Mouse (Mus musculus): ENCODE data around the gene Pga5.

Gene Pga5

DNA sequence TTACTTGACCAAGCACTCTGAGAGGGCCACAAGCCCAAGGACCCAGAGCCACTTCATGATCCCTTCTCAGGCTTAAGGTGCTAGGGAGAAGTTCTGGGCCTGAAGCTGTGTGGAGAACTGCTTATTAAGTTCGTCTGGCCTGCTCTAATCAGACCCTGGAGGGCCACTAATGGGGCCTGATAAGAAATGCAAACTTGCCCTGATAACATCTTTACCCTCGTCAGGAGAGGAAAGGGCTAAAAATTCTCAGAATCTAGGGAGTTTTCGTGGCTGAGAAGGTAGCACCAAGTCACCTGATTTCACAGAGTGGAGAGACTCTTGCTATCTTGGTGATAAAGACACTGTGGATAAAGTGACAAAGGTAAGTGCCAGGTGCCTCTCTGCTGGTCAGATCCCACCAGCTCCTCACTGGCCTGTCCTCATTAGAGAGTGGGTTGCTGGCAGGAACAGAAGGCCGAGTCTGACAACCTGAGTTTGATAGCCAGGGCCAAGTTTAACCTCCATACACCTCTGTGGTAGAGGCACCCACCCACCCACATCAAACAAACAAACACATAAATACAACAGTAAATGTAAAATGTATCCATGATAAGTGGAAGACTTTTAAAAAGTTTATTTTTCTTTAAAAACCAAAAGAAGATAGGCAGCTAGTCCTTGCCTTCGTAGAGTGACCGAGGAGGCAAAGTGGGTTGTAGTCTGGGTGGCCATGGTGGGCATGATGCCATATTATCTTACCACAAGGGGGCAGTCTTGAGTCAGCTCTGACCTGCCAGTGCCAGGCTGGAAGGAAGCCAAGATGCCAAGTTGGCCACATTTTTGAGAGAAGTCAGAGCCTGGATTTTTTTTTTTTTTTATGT is at the start of gene Pga5:
TSS of gene Pga5 (minus strand) at position 157 of the 857 bp plus-strand sequence.
- peak; percentile 53 to 73 for DNase-seq (ENCODE audit: low spot score in 2 of 2)

DNA sequence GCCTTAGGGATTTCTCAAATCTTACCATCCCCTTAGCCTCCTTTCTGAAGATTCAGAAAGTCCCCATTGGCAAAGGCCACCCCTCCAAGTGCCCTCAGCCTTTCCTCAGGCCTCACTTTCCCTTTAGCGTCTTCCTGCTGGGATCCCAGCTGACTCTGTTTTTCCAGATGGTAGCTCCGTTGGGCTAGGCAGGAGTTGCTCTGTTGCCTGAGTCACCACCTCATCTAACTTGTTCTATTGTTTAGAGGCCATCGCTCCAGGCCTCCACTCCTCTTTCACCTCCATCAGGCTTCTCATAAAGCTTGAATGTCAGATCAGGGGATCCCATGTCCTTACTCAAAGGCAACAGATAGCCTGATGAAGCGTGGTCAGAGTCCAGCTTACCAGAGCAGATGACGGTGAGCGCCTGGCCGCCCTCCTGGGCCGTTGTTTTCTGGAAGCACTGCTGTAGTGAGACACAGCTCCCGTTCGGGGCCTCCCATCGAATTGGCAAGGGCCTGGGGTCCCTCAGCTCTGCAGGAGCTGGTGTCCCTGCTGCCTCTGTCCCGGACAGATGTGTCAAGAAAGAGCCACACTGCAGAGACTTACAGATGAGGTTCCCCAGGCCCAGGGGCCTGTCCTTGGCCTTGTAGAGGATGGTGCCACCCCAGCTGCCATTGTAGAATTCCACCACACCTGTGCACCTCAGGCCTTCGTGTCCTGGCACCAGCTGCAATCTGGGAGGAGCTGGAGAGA is 46.9 kb upstream of the Pga5 start:
- DNase-seq (ENCODE audit: low spot score in 2 of 2) = no peak

DNA sequence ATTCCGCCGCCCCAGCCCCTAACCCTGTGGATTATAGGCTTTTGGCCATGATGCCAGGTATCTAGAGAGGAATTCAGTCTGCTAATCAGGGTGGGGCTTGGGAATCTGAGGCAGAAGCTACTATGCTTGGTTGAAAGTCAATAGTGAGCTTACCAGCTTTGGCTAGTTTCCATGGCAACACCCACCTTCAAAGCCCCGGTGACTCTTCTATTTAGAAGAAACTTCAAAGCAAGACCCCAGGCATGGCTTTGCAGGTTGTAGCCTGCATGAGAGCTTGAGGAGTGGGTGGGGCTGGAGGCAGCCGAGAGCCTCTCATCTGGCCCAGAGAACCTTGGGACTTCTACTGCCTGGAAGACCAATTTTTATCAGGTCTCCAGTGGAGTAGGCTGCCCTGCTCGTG is 45.8 kb upstream of the Pga5 start:
- no peak for DNase-seq (ENCODE audit: low spot score in 2 of 2)

DNA sequence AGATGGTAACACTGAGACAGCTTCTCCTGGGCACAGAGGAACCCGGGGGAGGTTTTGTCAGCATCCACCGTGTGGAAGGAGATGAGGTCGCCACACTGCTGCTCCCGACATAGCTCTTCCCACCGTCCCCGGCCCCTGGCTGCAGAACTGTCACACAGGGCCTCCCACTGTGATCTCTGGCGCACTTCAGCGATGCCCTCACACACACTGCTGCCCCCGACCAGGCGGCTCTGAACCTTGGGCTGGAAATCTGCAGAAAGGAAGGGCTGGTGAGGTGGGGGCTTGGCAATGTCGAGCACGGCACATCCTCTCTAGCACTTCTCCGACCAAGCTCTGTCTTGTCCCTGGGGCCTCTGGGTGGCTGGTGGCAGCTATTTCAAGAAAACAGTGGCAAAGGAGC is 45.2 kb upstream of the Pga5 start:
- no peak for DNase-seq (ENCODE audit: low spot score in 2 of 2)

DNA sequence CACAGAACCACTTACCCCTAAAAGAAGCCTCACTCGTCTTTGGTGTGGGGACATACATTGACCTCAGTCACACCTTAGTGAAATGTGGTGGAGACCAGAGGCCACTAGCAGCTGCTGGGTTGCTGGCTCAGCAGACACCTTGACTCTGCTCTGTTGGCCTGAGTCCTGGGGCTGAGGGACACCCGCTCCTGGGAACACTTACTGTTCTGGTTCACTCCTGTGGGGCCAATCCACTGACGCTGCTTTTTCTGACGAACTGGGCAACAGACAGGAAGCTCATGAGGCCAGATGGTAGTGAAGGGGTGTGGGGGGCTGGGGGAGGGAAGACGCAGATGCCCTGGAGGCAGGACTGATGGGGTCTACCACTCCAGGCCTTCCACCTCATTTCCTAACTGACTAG is 43.2 kb upstream of the Pga5 start:
- no peak for DNase-seq (ENCODE audit: low spot score in 2 of 2)

DNA sequence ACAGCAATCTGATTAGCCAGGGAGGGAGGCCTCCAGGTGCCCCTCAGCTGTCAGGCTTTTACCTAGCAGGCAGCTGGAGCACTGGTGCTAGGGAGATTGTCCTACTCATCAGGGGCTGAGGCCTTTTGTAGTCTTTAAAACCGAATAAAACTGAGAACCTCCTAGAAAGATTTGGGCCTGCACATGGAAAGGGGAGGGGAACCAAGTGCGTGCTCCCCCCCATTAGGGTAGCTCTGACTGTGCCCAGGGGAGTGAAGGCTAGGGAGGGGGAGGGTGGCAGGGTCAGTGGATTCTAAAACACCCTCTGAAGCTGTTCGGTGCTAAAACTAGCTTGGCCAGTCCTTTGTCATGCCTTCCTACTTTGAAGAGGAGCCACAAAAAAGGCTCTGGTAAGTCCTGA is 42.7 kb upstream of the Pga5 start:
- DNase-seq (ENCODE audit: low spot score in 2 of 2) = no peak

DNA sequence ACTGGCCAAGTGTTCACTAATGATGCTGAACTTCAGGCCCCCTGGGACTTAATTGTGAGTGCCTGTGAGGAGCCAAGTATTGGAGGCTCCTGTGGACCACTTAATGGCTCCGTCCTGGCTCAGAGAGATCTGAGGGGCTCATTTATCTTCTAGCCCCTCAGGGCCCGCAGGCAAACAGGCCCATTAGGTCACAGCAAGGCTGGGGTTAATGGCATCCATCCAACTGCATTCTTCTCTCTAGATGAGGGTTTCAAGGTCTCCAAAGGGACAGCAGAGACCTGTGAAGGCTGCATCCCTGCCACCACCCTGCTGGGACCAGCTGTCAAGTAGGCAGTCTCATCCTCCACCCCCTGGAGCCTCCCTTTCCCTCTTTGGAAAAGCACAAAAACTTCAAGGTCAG is 41.9 kb upstream of the Pga5 start:
- no peak for DNase-seq (ENCODE audit: low spot score in 2 of 2)

DNA sequence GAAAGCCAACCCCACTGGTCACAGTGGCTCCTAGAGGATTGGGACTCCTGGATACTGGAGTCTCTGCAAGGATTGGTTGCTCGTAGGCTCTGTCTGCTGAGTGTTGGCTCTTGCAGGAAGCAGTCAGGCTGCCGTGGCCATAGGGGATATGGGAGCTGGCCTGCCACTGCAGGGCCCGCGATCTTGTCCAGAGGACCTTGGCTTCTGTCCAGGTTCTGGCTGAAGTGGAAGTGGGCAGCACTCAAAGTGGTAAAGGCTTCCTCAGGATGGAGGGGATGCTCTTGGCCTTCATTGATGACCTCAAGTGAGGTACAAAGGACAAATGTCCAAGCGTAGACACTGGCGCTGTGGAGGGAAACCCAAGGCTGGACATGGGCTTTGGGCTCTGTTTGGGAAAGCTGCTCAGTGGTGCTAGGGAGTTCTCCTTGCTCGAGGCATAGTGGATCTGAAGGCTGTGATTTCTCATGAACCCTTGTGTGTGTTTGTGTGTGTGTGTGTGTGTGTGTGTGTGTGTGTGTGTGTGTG is 40.4 kb upstream of the Pga5 start:
- DNase-seq (ENCODE audit: low spot score in 2 of 2) = no peak

DNA sequence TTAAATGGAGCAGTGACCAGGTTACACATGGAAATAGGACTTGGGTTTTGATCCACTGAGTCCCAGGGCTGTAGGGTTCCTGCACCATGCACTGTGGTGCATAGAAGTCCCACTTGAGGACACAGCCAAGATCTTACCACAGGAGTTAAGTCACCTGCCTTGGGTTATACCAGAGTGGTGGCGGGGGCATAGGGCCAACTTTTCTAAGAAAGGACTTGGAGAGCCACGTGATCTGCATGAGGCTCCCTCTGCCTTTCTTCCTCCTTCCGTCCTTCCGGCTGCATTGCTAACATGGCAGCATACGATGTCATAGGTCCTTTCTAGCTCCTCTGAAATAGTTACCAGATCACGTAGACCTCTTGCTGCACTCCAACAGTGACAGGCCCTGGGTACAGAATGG is 37.6 kb upstream of the Pga5 start:
- DNase-seq (ENCODE audit: low spot score in 2 of 2) = no peak

DNA sequence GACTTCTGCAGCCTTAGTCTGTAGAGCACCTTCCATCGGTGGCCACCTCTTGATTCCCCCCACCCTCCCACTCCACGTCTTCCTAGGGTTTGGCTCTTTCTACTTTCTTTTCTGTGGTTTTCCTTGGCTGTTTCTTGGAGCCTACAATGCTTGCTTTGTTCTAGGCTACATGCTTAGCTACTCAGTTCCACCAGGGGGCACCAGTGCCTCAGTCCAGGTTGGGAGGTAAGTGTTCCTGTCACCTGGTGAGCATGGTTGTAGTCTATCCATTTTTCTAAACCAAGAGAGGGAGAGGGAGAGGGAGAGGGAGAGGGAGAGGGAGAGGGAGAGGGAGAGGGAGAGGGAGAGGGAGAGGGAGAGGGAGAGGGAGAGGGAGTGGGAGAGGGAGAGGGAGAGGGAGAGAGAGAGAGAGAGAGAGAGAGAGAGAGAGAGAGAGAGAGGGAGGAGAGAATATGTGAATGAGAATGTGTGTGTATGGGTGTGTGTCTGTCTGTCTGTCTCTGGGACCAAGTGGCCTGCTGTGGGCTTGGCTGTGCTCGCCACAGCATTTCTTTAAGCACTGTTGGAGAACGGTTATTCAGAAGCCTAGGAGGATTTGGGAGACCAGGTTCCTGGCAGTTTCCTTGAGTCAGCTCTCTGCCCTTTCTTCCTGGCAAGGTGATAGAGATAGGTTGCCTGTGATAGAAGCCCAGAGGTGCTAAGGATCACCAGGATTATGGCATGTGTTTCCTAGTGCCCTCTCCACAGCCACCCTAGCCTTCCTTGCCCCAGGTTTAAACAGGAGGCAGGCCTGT is 37.0 kb upstream of the Pga5 start:
- DNase-seq (ENCODE audit: low spot score in 2 of 2) = peak; percentile 60 to 71

DNA sequence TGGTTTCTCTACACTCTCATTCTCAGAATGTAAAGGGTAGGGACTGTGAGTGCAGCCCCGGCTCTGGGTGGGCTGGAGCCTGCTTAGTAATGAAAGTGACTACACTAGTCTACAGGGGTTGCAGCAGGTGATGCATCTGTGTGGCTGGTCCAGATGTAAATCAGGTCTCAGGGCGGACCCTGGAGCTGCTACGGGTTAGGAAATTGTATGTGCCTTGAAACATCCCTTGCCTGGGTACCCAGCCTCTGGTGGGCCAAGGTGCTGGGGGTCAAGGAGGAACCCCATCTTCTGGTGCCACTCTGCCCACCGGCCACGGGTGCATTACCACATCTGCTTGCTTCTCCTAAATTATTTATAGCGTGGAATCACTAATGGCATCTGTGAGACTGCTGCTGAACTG is 36.3 kb upstream of the Pga5 start:
- no peak for DNase-seq (ENCODE audit: low spot score in 2 of 2)

DNA sequence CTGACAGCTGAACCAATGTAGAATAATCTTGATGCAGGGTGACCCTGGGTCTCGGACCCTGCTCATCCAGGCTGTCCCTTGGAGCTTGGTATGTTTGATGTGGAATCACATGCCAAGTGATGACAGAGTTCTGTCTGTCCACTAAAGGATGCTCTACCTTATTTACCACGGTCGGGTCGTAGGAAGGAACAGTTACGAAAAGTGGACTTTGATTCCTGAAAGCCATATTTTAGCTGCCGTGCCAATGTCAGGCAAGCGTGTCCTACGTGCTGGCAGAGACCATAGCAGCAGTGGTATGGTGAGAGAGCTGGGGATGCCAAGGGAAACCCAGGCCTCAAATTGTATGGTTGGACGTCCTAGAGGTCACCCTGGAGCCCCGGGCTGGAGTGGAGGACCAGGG is 35.7 kb upstream of the Pga5 start:
- DNase-seq (ENCODE audit: low spot score in 2 of 2) = no peak

DNA sequence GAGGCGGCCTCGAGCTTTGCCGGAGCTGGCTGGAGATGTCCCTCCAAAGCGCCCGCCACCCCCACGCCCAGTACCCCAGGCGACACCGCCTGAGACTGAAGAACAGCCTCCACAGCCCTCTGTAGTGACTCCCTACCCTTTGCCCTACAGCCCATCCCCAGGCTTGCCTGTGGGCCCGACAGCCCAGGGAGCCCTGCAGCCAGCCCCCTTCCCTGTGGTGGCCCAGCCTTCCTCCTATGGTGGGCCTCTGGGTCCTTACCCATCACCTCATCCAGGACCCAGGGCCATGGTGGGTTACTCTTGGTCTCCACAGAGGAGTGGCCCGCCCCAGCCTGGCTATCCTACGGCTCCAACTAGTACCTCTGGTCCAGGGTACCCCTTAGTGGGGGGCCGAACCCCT is 34.8 kb upstream of the Pga5 start:
- no peak for DNase-seq (ENCODE audit: low spot score in 2 of 2)

DNA sequence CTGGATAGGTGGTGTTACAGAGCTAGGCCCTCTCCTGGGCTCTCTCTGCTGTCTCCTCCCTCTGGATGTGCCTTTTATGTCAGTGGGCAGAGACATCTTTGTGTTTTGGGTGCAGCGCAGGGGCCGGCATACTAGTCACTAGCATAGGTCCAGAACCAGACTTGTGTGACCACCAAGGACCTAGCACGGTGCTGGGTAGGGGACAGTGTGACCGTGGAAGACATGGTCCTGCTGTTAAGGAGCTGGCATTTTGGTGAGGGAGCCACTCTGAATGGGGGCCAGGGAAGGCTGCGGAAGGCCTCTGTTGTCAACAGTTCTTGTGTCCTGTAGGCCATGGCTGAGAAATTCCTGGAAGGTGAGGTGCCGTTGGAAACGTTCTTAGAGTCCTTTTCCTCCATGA is 34.3 kb upstream of the Pga5 start:
- DNase-seq (ENCODE audit: low spot score in 2 of 2) = no peak

DNA sequence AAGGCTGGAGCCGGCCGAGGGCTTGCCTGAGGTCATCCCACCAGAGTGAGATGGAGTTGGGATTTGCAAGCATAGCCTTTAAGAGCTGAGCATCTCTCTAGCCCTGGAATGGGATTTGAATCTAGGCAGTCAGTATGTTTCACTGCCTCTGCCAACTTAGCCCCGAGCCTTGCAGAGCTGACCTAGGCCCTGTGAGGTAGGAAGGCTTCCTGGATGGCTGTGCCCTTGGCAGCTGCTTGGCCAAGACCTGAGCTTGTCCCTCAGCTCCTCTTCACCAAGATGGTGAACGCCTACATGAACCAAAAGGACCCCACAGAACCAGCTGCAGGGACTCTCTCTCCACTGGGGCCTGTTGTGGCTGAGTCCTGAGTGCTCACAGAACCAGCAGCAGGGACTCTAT is 32.9 kb upstream of the Pga5 start:
- DNase-seq (ENCODE audit: low spot score in 2 of 2) = no peak

DNA sequence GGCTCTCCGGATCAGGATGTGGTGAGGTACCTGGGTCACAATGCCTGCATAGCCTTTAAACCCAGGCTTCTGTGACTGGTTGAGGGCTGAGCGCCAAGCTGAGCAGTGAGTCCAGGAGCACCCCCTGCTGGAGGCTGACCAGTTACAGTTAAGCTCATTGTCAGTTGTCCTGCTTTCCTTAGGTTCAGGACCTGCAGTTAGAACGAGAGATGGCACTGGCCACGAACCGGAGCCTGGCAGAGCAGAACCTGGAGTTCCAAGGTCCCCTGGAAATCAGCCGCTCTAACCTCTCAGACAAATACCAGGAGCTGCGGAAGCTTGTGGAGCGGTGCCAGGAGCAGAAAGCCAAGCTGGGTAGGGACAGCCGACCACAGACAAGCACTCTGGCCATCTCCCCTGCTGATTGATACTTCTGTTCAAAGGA is 32.2 kb upstream of the Pga5 start:
- peak; percentile 62 to 66 for DNase-seq (ENCODE audit: low spot score in 2 of 2)

DNA sequence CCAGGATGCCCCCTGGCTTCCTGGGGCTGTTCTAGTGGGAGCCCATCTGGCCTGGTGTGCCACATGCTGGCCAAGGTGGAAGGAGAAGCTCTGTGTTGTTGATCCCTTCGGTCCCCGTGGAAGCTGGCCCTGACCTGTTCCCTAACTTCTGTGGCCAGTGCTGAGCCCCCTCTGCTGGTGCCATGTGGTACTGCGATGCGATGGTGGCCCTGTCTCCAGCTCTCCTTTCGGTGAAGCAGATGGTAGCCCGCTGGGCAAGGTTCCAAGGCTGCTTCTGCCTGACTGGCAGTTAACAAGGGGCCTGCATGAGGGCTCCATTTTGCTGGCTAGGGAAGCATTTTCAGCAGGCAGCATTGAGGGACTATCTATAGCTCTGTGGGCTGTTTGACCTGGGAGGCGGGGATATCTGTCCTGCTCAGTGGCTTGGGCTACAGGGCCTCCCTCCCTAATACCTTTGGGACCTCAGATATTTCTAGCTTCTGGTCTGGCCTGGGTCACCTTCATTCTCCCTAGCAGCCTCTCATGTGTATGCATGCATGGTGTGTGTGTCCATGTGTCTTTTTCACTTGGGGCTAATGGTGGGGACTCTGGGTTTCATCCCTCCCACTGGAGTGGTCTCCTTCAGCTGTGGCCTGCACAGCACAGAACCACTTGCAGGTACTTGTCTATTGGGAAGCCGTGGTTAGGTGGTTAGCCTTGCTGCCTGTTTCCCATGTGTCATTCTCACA is 31.7 kb upstream of the Pga5 start:
- DNase-seq (ENCODE audit: low spot score in 2 of 2) = peak; percentile 94 to 98

DNA sequence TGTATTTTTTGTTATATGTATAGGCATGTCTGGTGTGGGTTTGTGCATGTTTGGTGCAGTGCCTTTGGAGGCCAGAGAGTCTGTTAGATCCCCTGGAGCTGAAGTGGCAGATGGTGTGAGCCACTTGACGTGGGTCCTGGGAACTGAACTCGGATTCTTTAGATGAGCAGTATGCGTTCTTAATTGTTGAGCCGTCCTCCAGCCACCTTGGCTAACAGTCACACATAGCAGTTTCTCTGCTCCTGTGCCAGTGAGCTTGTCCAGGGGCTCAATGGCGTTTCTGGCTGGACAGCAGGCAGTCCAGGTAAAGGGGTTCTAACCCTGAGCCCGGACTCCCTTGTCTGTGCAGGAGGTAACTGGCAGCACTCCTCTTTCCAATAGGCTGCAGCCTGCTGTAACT is 31.0 kb upstream of the Pga5 start:
- no peak for DNase-seq (ENCODE audit: low spot score in 2 of 2)

DNA sequence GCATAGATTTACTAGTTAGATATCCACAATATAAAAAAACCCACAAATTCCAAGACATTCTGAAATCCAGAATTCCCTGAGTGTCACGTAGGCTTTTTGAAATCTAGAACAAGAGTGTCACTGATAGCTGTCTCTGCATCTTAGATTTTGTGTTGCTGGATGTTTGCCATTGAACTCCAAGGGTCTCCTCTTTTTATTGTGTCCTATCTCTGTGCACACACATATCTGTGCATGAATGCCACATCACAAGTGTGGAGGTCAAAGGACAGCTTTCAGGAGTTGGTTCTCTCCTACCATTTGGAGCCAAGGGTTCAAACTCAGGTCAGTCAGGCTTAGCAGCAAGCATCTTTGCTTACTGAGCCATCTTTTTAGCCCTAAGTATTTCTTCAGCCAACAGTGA is 30.0 kb upstream of the Pga5 start:
- DNase-seq (ENCODE audit: low spot score in 2 of 2) = no peak

DNA sequence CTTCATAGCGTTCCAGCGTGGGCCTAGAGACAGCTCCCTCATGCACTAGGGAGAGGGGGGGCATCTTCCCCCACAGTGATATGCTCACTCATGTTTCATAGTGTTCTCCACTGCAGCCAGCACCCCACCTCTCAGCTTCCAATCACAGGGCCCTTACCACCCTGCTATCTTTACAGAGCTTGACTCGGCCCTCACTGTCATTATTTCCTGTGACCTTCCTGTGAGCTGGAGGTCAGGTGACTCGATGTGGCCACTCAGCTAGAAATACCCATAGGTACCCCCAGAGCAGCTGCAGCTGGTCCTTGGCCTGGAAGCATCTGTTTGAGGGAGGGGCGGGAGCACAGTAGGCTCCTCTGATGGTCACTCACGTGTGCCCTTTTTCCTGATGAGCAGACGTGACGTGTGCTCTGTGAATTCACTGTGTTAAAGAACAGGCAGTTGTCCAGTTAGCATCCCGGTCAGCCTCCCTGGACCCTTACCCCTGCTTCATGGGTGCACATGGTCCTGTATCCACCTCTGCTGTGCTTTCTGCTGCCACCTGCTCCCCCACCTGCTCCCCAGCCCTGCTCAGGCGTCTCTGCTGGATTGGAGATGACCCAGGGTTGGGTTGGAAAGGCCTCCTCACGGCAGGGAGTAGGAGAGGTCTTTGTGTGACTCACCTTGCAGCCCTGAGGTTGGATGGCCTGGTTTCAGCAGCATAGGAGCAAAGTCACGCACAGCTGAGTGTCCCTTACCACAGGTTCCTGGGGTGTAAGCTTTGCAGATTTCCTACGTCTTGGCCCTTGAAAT is 29.4 kb upstream of the Pga5 start:
- no peak for DNase-seq (ENCODE audit: low spot score in 2 of 2)

DNA sequence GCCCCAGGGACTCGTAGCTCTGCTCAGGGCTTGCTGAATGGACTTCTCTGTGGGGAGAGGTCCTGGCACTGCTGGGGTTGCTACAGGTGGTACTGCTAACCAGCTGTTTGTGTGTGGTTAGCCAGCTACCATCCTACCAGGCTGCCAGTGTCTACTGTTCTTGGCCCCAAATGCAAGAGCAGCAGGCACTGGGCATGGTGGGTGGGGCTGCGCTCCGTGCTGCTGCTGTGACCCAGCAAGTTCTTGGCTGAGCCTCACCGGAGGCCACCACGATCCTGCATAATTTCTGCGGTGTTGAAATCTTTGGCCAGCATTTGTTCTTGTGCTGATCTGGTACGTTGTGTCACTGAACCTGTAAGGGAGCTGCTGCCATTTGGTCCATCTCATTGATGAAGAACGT is 25.6 kb upstream of the Pga5 start:
- no peak for DNase-seq (ENCODE audit: low spot score in 2 of 2)
